Mouse (Mus musculus): ENCODE results near the gene Olfr464. TPM values are rescaled to one million over a fixed set of nuclear protein-coding genes. Genes with fewer than 3 reads are reported as not detected.
"Not testable (repeated sequence)": the region's sequence is repeated elsewhere in the genome, so short reads cannot be mapped to it uniquely, and the experiment has no call there.

Olfr464 gene
- polyA plus RNA-seq, 1 experiment from 2014 or later, result not detected

GRCm38 (mm10) chr11:87875436-87875835, 45.3 kb downstream of the Olfr464 start, which contains the start of gene Epx:
Gene Epx, minus strand, starts transcription at chr11:87875536.
- Histone ChIP-seq H3K4me2 (replicated peaks; ENCODE audit: low read depth) (no peak within 1 kb of the TSS), H3K9me3 (ENCODE audit: control insufficient read depth) (no peaks in the 10 kb centered on the region), H3K4me3 (ENCODE audit: low read depth, low read length) (no peak within 1 kb of the TSS), H3K27me3 (replicated peaks; ENCODE audit: control insufficient read depth, insufficient read depth, low read length) (no peaks in the 10 kb centered on the region), H3K4me1 (replicated peaks; ENCODE audit: control insufficient read depth, insufficient read depth, low read length) (no peaks in the 10 kb centered on the region), H3K36me3 (ENCODE audit: control insufficient read depth, insufficient read depth) (no peaks in the 10 kb centered on the region), H3K27ac (ENCODE audit: low read depth, low read length) (no peak within 1 kb of the TSS), H3K9ac (ENCODE audit: low read depth, low read length) (no peak within 1 kb of the TSS)
- TF ChIP-seq CTCF (IDR thresholded peaks at IDR 0.05; ENCODE audit: low read depth), result no peak
- no peak for ATAC-seq
- WGBS, result 70% methylated on average over 6 of the region's 6 CpGs

DNA sequence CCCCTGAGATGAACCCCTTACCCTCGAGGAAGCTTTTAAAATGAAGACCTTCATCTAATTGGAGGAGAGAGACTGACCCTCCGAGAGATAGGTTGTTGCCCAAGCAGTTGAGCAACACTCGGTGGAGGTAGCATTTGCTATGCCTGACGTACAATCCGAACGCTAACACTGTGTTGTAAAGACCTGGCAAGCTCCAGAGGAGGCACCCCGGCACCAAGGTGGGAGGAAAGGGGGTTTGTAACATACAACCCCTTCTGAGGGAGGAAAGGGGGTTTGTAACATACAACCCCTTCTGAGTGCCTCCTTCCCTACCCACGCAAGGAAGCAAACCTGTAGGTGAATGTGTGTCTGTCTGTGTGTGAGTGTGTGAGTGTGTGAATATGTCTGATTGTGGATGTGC, 49.0 kb downstream of the Olfr464 start:
- Histone ChIP-seq H3K4me1 (replicated peaks; ENCODE audit: control insufficient read depth, insufficient read depth, low read length) (no peaks in the 10 kb centered on the region), H3K27ac (ENCODE audit: low read depth, low read length) (no peak overlapping the region), H3K4me2 (replicated peaks; ENCODE audit: low read depth) (no peak overlapping the region), H3K9ac (ENCODE audit: low read depth, low read length) (no peak overlapping the region), H3K36me3 (ENCODE audit: control insufficient read depth, insufficient read depth) (no peaks in the 10 kb centered on the region), H3K9me3 (ENCODE audit: control insufficient read depth) (no peaks in the 10 kb centered on the region), H3K27me3 (replicated peaks; ENCODE audit: control insufficient read depth, insufficient read depth, low read length) (no peaks in the 10 kb centered on the region), H3K4me3 (ENCODE audit: low read depth, low read length) (no peak overlapping the region)
- no peak for TF ChIP-seq CTCF (IDR thresholded peaks at IDR 0.05; ENCODE audit: low read depth)
- no peak for ATAC-seq
- 31% methylated on average over 8 of the region's 8 CpGs for WGBS

DNA sequence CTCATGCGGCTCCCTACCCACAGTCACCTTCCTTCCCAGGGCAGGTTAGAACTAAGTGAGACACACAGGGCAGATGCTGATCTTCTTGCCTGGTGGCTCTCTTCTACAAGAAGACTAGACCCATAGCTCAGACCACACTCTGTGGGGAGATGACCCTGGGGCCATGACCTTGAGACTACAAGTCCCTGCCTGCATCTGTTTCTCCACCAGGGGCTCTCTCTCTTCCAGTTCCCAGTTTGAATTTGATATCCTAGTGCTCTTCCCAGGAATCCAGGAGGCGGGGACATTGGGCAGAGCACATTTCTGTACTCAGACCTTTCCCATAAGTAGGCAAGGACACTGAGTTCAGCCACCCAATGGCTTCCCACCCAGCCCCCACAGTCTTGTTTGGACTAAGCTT, 50.7 kb downstream of the Olfr464 start:
- no peak for ATAC-seq
- 73% methylated on average over 2 of the region's 2 CpGs for WGBS
- Histone ChIP-seq H3K36me3 (ENCODE audit: control insufficient read depth, insufficient read depth) (no peaks in the 10 kb centered on the region), H3K4me2 (replicated peaks; ENCODE audit: low read depth) (no peak overlapping the region), H3K27me3 (replicated peaks; ENCODE audit: control insufficient read depth, insufficient read depth, low read length) (no peaks in the 10 kb centered on the region), H3K4me1 (replicated peaks; ENCODE audit: control insufficient read depth, insufficient read depth, low read length) (no peaks in the 10 kb centered on the region), H3K9me3 (ENCODE audit: control insufficient read depth) (no peaks in the 10 kb centered on the region), H3K27ac (ENCODE audit: low read depth, low read length) (no peak overlapping the region), H3K9ac (ENCODE audit: low read depth, low read length) (no peak overlapping the region), H3K4me3 (ENCODE audit: low read depth, low read length) (no peak overlapping the region)
- 0 out of 2 replicates have a peak, but pooled peaks have one; percentile 14 for TF ChIP-seq CTCF (IDR thresholded peaks at IDR 0.05; ENCODE audit: low read depth)

GRCm38 (mm10) chr11:87866891-87867290, 53.9 kb downstream of the Olfr464 start:
- not testable (repeated sequence) for H3K4me1 ChIP-seq (replicated peaks; ENCODE audit: control insufficient read depth, insufficient read depth, low read length); H3K4me3 ChIP-seq (ENCODE audit: low read depth, low read length); H3K9ac ChIP-seq (ENCODE audit: low read depth, low read length); H3K4me2 ChIP-seq (replicated peaks; ENCODE audit: low read depth); H3K27ac ChIP-seq (ENCODE audit: low read depth, low read length); H3K27me3 ChIP-seq (replicated peaks; ENCODE audit: control insufficient read depth, insufficient read depth, low read length); H3K9me3 ChIP-seq (ENCODE audit: control insufficient read depth); ATAC-seq
- TF ChIP-seq CTCF (IDR thresholded peaks at IDR 0.05; ENCODE audit: low read depth), result peak; percentile 55
- 69% methylated on average over 1 of the region's 2 CpGs for WGBS
- peaks cover 12% of the 10 kb centered on the region for H3K36me3 ChIP-seq (ENCODE audit: control insufficient read depth, insufficient read depth)

Other genes starting within 250 kb of the Olfr464 start
- gene Supt4a, start 183.4 kb downstream of the Olfr464 start, polyA plus RNA-seq (2015; fragmentation: Nextera tagmentation; extraction: Ambion mirVana), result 79.7 and 87.5 TPM in 2 replicates
- gene Tspoap1, start 160.4 kb downstream of the Olfr464 start, polyA plus RNA-seq (2015; fragmentation: Nextera tagmentation; extraction: Ambion mirVana), result 0.33 and 0.61 TPM in 2 replicates
- 0.12 and 0.27 TPM in 2 replicates for gene Mpo, start 127.4 kb downstream of the Olfr464 start, polyA plus RNA-seq (2015; fragmentation: Nextera tagmentation; extraction: Ambion mirVana)
- 0.22 TPM in 1 of 2 replicates, not detected in the other for gene Lpo, start 92.7 kb downstream of the Olfr464 start, polyA plus RNA-seq (2015; fragmentation: Nextera tagmentation; extraction: Ambion mirVana)
- gene Mks1, start 67.8 kb downstream of the Olfr464 start, polyA plus RNA-seq (2015; fragmentation: Nextera tagmentation; extraction: Ambion mirVana), result 2.4 and 2.6 TPM in 2 replicates
- 0.16 TPM in 1 of 2 replicates, not detected in the other for gene Epx, start 45.4 kb downstream of the Olfr464 start, polyA plus RNA-seq (2015; fragmentation: Nextera tagmentation; extraction: Ambion mirVana)
- not detected in 2 replicates for gene Olfr462, start 28.7 kb downstream of the Olfr464 start, polyA plus RNA-seq (2015; fragmentation: Nextera tagmentation; extraction: Ambion mirVana)
- not detected in 2 replicates for gene Olfr463, start 23.6 kb downstream of the Olfr464 start, polyA plus RNA-seq (2015; fragmentation: Nextera tagmentation; extraction: Ambion mirVana)
- 52.4 and 57.4 TPM in 2 replicates for gene Dynll2, start 66.6 kb upstream of the Olfr464 start, polyA plus RNA-seq (2015; fragmentation: Nextera tagmentation; extraction: Ambion mirVana)
- 70.7 and 73.2 TPM in 2 replicates for gene Srsf1, start 126.4 kb upstream of the Olfr464 start, polyA plus RNA-seq (2015; fragmentation: Nextera tagmentation; extraction: Ambion mirVana)
- 16.8 and 18.7 TPM in 2 replicates for gene Vezf1, start 147.3 kb upstream of the Olfr464 start, polyA plus RNA-seq (2015; fragmentation: Nextera tagmentation; extraction: Ambion mirVana)
- 7.1 and 10.1 TPM in 2 replicates for gene Cuedc1, start 177.1 kb upstream of the Olfr464 start, polyA plus RNA-seq (2015; fragmentation: Nextera tagmentation; extraction: Ambion mirVana)